Mouse (Mus musculus) embryonic facial prominence, embryonic 15.5 days (tissue): ENCODE results near the gene Apobec4. TPM values are rescaled to one million over a fixed set of nuclear protein-coding genes. Genes with fewer than 3 reads are reported as not detected.

Experiments
- ATAC-seq: fragments of 200-750 bp; cut with Nextera tagmentation; 2 replicates; pipeline ENCODE4 v1.8.0; 2017; ENCODE audit warnings: low read depth, moderate TSS enrichment; ENCODE audit not compliant: insufficient number of reproducible peaks, low FRiP score, low TSS enrichment
- H3K27ac ChIP-seq: fragments of 300-500 bp; sonication (generic); replicated peaks from 2 replicates; pipeline ENCODE4 v1.5.1; 2015; ENCODE audit warnings: mild to moderate bottlenecking, inconsistent platforms
- H3K27me3 ChIP-seq: fragments of 300-500 bp; sonication (generic); 2 replicates; pipeline ENCODE4 v1.6.1; 2015; ENCODE audit warnings: inconsistent platforms
- H3K36me3 ChIP-seq: fragments of 300-500 bp; sonication (generic); 2 replicates; pipeline ENCODE4 v1.6.1; 2015; ENCODE audit warnings: mild to moderate bottlenecking, inconsistent platforms
- H3K4me1 ChIP-seq: fragments of 300-500 bp; sonication (generic); 2 replicates; pipeline ENCODE4 v1.6.1; 2015; ENCODE audit warnings: inconsistent platforms
- H3K4me2 ChIP-seq: fragments of 300-500 bp; sonication (generic); replicated peaks from 2 replicates; pipeline ENCODE4 v1.6.1; 2015; ENCODE audit warnings: mild to moderate bottlenecking, inconsistent platforms
- H3K4me3 ChIP-seq: fragments of 300-500 bp; sonication (generic); replicated peaks from 2 replicates; pipeline ENCODE4 v1.5.1; 2015; ENCODE audit warnings: mild to moderate bottlenecking, inconsistent platforms
- H3K9ac ChIP-seq: fragments of 300-500 bp; sonication (generic); 2 replicates; pipeline ENCODE4 v1.6.1; 2015; ENCODE audit warnings: inconsistent platforms
- H3K9me3 ChIP-seq: fragments of 300-500 bp; sonication (generic); replicated peaks from 2 replicates; pipeline ENCODE4 v1.6.1; 2016; ENCODE audit warnings: inconsistent platforms
- WGBS: fragments of 180-500 bp; shearing (Covaris S2); methylation state at CpG from one replicate; pipeline ENCODE4 v1.1.7; 2015; 5-methylcytosine and 5-hydroxymethylcytosine counted together
- polyA plus RNA-seq: library from polyadenylated mRNA; unstranded; fragments of >200 nt; fragmentation: Nextera tagmentation; extraction: Ambion mirVana; gene quantifications from 2 replicates; pipeline ENCODE4 v1.2.1, GENCODE M21; 2015

Apobec4 gene
- polyA plus RNA-seq, 1 experiment from 2014 or later = 0.37 TPM

- no peak for ATAC-seq
- Histone ChIP-seq H3K4me3 (no peak overlapping the region), H3K36me3 (no peaks in the 10 kb centered on the region), H3K27me3 (no peaks in the 10 kb centered on the region), H3K9me3 (no peaks in the 10 kb centered on the region), H3K4me1 (peaks cover 3% of the 10 kb centered on the region; the same call in 1 of the 2 replicates), H3K9ac (no peak overlapping the region), H3K4me2 (no peak overlapping the region), H3K27ac (no peak overlapping the region)
- 73% methylated on average over 11 of the region's 11 CpGs for WGBS
Measured at GRCm38 (mm10) chr1:152721535-152722198, 28.7 kb upstream of the Apobec4 start.

DNA sequence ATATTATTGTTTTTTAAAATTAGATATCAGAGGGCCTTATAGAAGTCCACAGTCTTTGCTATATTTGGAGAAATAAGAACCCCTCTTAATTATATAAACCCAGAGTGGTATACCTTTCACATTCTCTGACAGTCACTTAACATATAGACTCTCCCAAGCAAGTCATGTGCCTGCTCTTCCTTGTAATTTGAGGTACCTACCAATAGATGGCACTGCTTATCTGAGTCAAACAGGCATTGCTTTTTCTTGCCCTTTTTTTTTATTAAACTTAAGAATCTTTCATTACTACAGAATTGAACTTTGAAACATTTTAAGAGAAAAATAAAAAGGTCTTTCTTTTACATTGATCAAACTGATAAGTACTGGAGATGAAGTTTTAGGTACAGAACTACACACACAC, 26.1 kb upstream of the Apobec4 start:
- H3K27me3 ChIP-seq = no peaks in the 10 kb centered on the region
- ATAC-seq = no peak
- no peaks in the 10 kb centered on the region for H3K36me3 ChIP-seq
- H3K27ac ChIP-seq = no peak overlapping the region
- no peaks in the 10 kb centered on the region for H3K9me3 ChIP-seq
- H3K4me1 ChIP-seq = no peaks in the 10 kb centered on the region
- no peak overlapping the region for H3K9ac ChIP-seq
- H3K4me3 ChIP-seq = no peak overlapping the region
- no peak overlapping the region for H3K4me2 ChIP-seq

GRCm38 (mm10) chr1:152726095-152726494, 24.3 kb upstream of the Apobec4 start:
- no peak overlapping the region for H3K4me3 ChIP-seq
- 72% methylated on average over 3 of the region's 3 CpGs for WGBS
- no peaks in the 10 kb centered on the region for H3K9me3 ChIP-seq
- no peaks in the 10 kb centered on the region for H3K36me3 ChIP-seq
- no peak overlapping the region for H3K27ac ChIP-seq
- no peaks in the 10 kb centered on the region for H3K4me1 ChIP-seq
- H3K9ac ChIP-seq = no peak overlapping the region
- no peak for ATAC-seq
- no peaks in the 10 kb centered on the region for H3K27me3 ChIP-seq
- no peak overlapping the region for H3K4me2 ChIP-seq

DNA sequence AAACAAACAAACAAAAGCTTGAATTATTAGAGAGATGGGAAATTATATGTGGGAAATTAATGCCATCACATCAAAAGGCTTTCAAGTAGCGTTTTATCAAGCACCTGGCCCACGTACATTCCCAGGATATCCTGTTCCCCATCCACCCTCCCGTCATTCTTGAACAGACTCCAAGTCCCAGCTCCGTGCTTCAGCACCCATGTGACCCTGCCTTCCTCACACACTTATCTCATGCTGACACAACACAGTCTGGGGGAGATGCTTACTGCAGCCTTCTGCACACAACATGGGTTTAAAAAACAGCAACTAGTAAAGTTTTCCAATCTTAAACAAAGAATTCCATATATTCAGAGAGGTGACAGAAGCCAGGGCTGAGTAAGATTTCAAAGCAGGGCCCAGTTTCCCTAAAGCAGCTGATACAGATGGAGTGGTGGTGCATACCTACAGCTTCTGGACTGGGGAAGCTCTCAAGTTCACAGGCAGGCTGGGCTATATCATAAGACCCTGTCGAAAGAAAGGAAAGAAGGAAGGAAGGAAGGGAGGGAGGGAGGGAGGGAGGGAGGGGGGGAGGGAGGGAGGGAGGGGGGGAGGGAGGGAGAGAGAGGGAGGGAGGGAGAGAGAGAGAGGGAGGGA, 22.6 kb upstream of the Apobec4 start:
- no peaks in the 10 kb centered on the region for H3K9me3 ChIP-seq
- no peaks in the 10 kb centered on the region for H3K4me1 ChIP-seq
- no peak overlapping the region for H3K4me2 ChIP-seq
- no peak overlapping the region for H3K9ac ChIP-seq
- ATAC-seq = no peak
- no peak overlapping the region for H3K4me3 ChIP-seq
- H3K36me3 ChIP-seq = no peaks in the 10 kb centered on the region
- WGBS = 50% methylated on average over 4 of the region's 5 CpGs
- no peak overlapping the region for H3K27ac ChIP-seq
- H3K27me3 ChIP-seq = no peaks in the 10 kb centered on the region

- WGBS = 73% methylated on average over 9 of the region's 9 CpGs
Measured at GRCm38 (mm10) chr1:152738793-152739192, 11.6 kb upstream of the Apobec4 start.

DNA sequence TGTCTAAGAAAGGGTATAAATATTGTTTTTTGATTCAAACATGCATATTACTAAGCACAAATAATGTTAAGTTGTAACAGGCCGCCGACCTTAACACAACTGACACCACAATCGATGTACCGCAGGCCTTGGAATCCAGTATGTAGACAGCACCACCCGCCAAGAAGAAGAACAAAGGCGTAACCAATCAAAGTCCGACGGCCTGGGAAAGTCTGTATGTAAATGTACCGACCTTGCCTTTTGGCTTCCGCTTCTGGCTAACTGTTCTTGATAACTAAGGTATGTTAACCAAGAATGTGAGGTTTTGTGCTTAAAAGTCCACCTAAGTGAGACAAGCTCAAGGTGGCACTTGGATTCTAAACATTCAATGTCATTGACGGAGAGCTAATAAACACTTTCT, 11.0 kb upstream of the Apobec4 start:
- Histone ChIP-seq H3K9me3 (no peaks in the 10 kb centered on the region), H3K36me3 (no peaks in the 10 kb centered on the region), H3K27me3 (no peaks in the 10 kb centered on the region), H3K4me1 (peaks cover 5% of the 10 kb centered on the region; the same call in 1 of the 2 replicates), H3K9ac (no peak overlapping the region), H3K27ac (no peak overlapping the region), H3K4me3 (no peak overlapping the region), H3K4me2 (no peak overlapping the region)
- no peak for ATAC-seq
- 89% methylated on average over 11 of the region's 11 CpGs for WGBS

More at GRCm38 (mm10) chr1:152738793-152739192, 11.6 kb upstream of the Apobec4 start:
- H3K4me1 ChIP-seq = peaks cover 5% of the 10 kb centered on the region; the same call in 1 of the 2 replicates
- no peaks in the 10 kb centered on the region for H3K9me3 ChIP-seq
- no peaks in the 10 kb centered on the region for H3K27me3 ChIP-seq
- H3K36me3 ChIP-seq = no peaks in the 10 kb centered on the region
- H3K9ac ChIP-seq = no peak overlapping the region
- no peak overlapping the region for H3K27ac ChIP-seq
- no peak overlapping the region for H3K4me3 ChIP-seq
- H3K4me2 ChIP-seq = no peak overlapping the region
- ATAC-seq = no peak

DNA sequence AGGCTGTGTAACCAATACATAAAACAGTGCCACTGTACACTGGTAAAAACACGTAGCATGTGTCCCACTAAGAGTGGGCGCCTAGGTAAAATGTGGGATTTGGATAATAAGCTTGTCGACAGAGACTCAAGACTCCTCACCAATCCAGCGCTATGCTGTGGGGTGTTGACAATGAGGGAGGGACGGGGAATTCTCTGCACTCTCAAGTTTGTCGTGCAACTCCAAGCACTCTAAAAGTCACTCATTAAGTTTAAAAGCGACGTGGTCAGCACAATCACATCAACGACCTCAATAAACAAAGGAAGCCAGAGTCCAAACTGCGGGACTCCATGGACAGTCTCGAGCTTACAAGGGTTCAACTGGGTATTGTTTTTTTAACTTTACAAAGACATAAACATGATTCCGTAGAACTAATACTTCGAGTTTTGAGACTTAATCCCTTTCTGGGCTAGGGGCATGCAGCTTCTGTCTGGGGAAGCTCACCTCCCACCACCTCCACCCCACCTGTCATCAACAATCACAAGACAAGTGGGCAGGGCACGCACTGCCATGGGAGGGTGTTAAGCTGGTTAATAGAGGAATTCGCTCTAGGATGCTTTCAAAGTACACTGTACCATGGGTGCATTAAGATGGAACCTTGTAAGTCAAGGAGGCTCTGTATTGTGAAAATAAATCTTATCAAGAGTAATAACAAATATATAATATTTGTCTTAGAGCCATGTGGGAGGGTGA, 7.1 kb upstream of the Apobec4 start:
- ATAC-seq = no peak
- WGBS = 61% methylated on average over 15 of the region's 15 CpGs
- no peaks in the 10 kb centered on the region for H3K27me3 ChIP-seq

DNA sequence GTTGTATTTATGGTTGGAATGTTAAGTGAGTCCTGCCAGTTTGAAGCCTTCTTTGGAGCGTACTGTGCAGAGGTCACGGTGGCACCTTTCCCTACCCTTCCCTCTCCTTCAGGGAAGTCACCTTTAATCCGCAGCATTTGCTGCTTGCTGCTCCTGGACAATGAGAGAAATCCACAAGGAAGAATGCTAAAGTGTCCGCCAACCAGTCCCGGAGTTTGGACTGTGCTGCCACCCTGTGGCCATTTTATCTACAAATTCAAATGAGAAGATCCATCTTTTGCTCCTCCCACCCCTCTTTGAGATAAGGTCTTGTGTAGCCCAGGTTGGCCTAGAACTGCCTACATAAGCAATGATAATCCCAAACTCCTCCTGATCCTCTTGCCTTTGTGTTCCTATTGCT, 3.9 kb upstream of the Apobec4 start:
- H3K27me3 ChIP-seq = no peaks in the 10 kb centered on the region
- H3K4me1 ChIP-seq = no peaks in the 10 kb centered on the region
- 4% methylated on average over 5 of the region's 5 CpGs for WGBS
- no peak overlapping the region for H3K9ac ChIP-seq
- H3K4me2 ChIP-seq = no peak overlapping the region
- no peak overlapping the region for H3K4me3 ChIP-seq
- no peaks in the 10 kb centered on the region for H3K36me3 ChIP-seq
- no peak for ATAC-seq
- no peaks in the 10 kb centered on the region for H3K9me3 ChIP-seq
- H3K27ac ChIP-seq = no peak overlapping the region

More for the DNA sequence above, 7.1 kb upstream of the Apobec4 start:
- H3K4me2 ChIP-seq = no peak overlapping the region
- no peaks in the 10 kb centered on the region for H3K36me3 ChIP-seq
- H3K9ac ChIP-seq = no peak overlapping the region
- H3K9me3 ChIP-seq = no peaks in the 10 kb centered on the region
- no peak overlapping the region for H3K4me3 ChIP-seq
- 0 out of 2 replicates have a peak, but pooled peaks cover under 1% of the 10 kb centered on the region for H3K4me1 ChIP-seq
- H3K27ac ChIP-seq = no peak overlapping the region

DNA sequence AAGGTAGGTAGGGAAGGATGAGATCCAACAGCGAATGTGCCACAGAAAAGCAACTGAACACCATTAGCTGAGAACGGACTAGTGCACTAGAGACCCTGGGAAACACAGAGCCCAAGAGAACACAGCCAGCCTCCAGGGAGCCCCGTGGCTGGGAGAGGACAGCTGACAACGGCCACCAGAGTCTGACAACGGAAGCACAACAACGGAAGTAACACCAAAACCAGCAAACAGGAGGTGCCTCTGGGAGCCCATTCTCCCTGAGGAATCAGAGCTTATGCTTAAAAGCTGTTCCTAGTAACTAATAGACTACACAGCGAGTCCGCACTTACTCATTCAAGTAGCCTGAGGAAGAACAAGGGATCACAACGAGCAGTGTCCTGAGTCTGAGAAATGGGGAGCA, 1.1 kb upstream of the Apobec4 start:
- Histone ChIP-seq H3K4me1 (no peaks in the 10 kb centered on the region), H3K9me3 (no peaks in the 10 kb centered on the region), H3K4me2 (no peak overlapping the region), H3K27ac (no peak overlapping the region), H3K27me3 (no peaks in the 10 kb centered on the region), H3K36me3 (no peaks in the 10 kb centered on the region), H3K4me3 (no peak overlapping the region), H3K9ac (no peak overlapping the region)
- no peak for ATAC-seq
- WGBS = 69% methylated on average over 9 of the region's 9 CpGs

GRCm38 (mm10) chr1:152761791-152762190, 11.4 kb downstream of the Apobec4 start:
- WGBS = 41% methylated on average over 2 of the region's 2 CpGs
- ATAC-seq = no peak
- Histone ChIP-seq H3K9ac (no peak overlapping the region), H3K27ac (no peak overlapping the region), H3K4me1 (peaks cover 10% of the 10 kb centered on the region; the same call in 1 of the 2 replicates), H3K9me3 (no peaks in the 10 kb centered on the region), H3K36me3 (no peaks in the 10 kb centered on the region), H3K27me3 (peaks cover 3% of the 10 kb centered on the region; the same call in 1 of the 2 replicates), H3K4me3 (no peak overlapping the region), H3K4me2 (no peak overlapping the region)

GRCm38 (mm10) chr1:152766032-152766772, 15.9 kb downstream of the Apobec4 start, which contains the start of the genes Rgl1 and Arpc5:
Gene Rgl1, minus strand, starts transcription at chr1:152766351.
Gene Arpc5, plus strand, starts transcription at chr1:152766542.
- ATAC-seq = peak; percentile 98

More at GRCm38 (mm10) chr1:152766032-152766772, 15.9 kb downstream of the Apobec4 start, which contains the start of the genes Rgl1 and Arpc5:
- Histone ChIP-seq H3K4me3 (peak within 1 kb of the TSS; percentile 94), H3K4me1 (peaks cover 15% of the 10 kb centered on the region), H3K27me3 (peaks cover 3% of the 10 kb centered on the region; the same call in 1 of the 2 replicates), H3K4me2 (peak within 1 kb of the TSS; percentile 96), H3K36me3 (peaks cover 13% of the 10 kb centered on the region), H3K27ac (peak within 1 kb of the TSS; percentile 86), H3K9me3 (no peaks in the 10 kb centered on the region), H3K9ac (peak within 1 kb of the TSS; percentile 95)
- WGBS = under 1% methylated on average over 86 of the region's 86 CpGs
